Mouse (Mus musculus): ENCODE data around the gene Chic2. TPM values are rescaled to one million over a fixed set of nuclear protein-coding genes. Genes with fewer than 3 reads are reported as not detected.

Chic2 gene
- 36.2 and 40.3 TPM in 2 replicates for polyA plus RNA-seq (2016; fragmentation: Nextera tagmentation; extraction: Ambion mirVana)

GRCm38 (mm10) chr5:75044310-75044904 is at the start of gene Chic2:
Gene Chic2 (minus strand): TSS chr5:75044774.
- H3K9me3 ChIP-seq: no peaks in the 10 kb centered on the region
- H3K36me3 ChIP-seq (replicated peaks): peaks cover 17% of the 10 kb centered on the region
- H3K27ac ChIP-seq (replicated peaks): peak within 1 kb of the TSS; percentile 99
- peaks cover 14% of the 10 kb centered on the region for H3K27me3 ChIP-seq (replicated peaks; ENCODE audit: low read depth, poor library complexity, severe bottlenecking)
- peak; percentile 91 for DNase-seq (ENCODE audit: low spot score)
- peaks cover 15% of the 10 kb centered on the region for H3K4me1 ChIP-seq
- H3K4me3 ChIP-seq: peak within 1 kb of the TSS; percentile 96
- 0% methylated on average over 85 of the region's 90 CpGs for WGBS

- peaks cover 27% of the 10 kb centered on the region for H3K4me1 ChIP-seq
- 10% methylated on average over 4 of the region's 4 CpGs for WGBS
- H3K27me3 ChIP-seq (replicated peaks; ENCODE audit: low read depth, poor library complexity, severe bottlenecking): peaks cover 94% of the 10 kb centered on the region
- H3K9me3 ChIP-seq: no peaks in the 10 kb centered on the region
- H3K36me3 ChIP-seq (replicated peaks): no peaks in the 10 kb centered on the region
- H3K27ac ChIP-seq (replicated peaks): no peak overlapping the region
- DNase-seq (ENCODE audit: low spot score): no peak
- no peak overlapping the region for H3K4me3 ChIP-seq
Observed at GRCm38 (mm10) chr5:75085906-75086305, 41.3 kb upstream of the Chic2 start.

- H3K27ac ChIP-seq (replicated peaks): no peak overlapping the region
- WGBS: 1% methylated on average over 17 of the region's 17 CpGs
- peaks cover 27% of the 10 kb centered on the region for H3K4me1 ChIP-seq
- peak overlapping the region; percentile 35; the same call in 1 of the 2 replicates for H3K4me3 ChIP-seq
- DNase-seq (ENCODE audit: low spot score): peak; percentile 37
- no peaks in the 10 kb centered on the region for H3K36me3 ChIP-seq (replicated peaks)
- H3K9me3 ChIP-seq: no peaks in the 10 kb centered on the region
- peaks cover 98% of the 10 kb centered on the region for H3K27me3 ChIP-seq (replicated peaks; ENCODE audit: low read depth, poor library complexity, severe bottlenecking)
Observed at GRCm38 (mm10) chr5:75085521-75085875, 40.9 kb upstream of the Chic2 start.

GRCm38 (mm10) chr5:75084871-75085520 is 40.4 kb upstream of the Chic2 start:
- no peak overlapping the region; the same call in 1 of the 2 replicates for H3K27ac ChIP-seq (replicated peaks)
- WGBS: under 1% methylated on average over 25 of the region's 25 CpGs
- H3K9me3 ChIP-seq: no peaks in the 10 kb centered on the region
- peak overlapping the region; percentile 35; the same call in 1 of the 2 replicates for H3K4me3 ChIP-seq
- peak; percentile 27 for DNase-seq (ENCODE audit: low spot score)
- H3K4me1 ChIP-seq: peaks cover 27% of the 10 kb centered on the region
- peaks cover 100% of the 10 kb centered on the region for H3K27me3 ChIP-seq (replicated peaks; ENCODE audit: low read depth, poor library complexity, severe bottlenecking)
- H3K36me3 ChIP-seq (replicated peaks): no peaks in the 10 kb centered on the region

GRCm38 (mm10) chr5:75084393-75084870 is 39.9 kb upstream of the Chic2 start:
- Histone ChIP-seq H3K4me3 (no peak overlapping the region), H3K36me3 (replicated peaks) (no peaks in the 10 kb centered on the region), H3K27me3 (replicated peaks; ENCODE audit: low read depth, poor library complexity, severe bottlenecking) (peaks cover 100% of the 10 kb centered on the region), H3K4me1 (peaks cover 29% of the 10 kb centered on the region), H3K9me3 (no peaks in the 10 kb centered on the region), H3K27ac (replicated peaks) (no peak overlapping the region)
- DNase-seq (ENCODE audit: low spot score): no peak
- WGBS: 3% methylated on average over 8 of the region's 8 CpGs

GRCm38 (mm10) chr5:75083591-75084392 is 39.2 kb upstream of the Chic2 start:
- H3K27me3 ChIP-seq (replicated peaks; ENCODE audit: low read depth, poor library complexity, severe bottlenecking): peaks cover 100% of the 10 kb centered on the region
- no peaks in the 10 kb centered on the region for H3K9me3 ChIP-seq
- peak; percentile 42 for DNase-seq (ENCODE audit: low spot score)
- no peaks in the 10 kb centered on the region for H3K36me3 ChIP-seq (replicated peaks)
- 1% methylated on average over 27 of the region's 27 CpGs for WGBS
- H3K4me3 ChIP-seq: no peak overlapping the region
- peaks cover 30% of the 10 kb centered on the region for H3K4me1 ChIP-seq
- no peak overlapping the region for H3K27ac ChIP-seq (replicated peaks)

- peaks cover 100% of the 10 kb centered on the region for H3K27me3 ChIP-seq (replicated peaks; ENCODE audit: low read depth, poor library complexity, severe bottlenecking)
- H3K36me3 ChIP-seq (replicated peaks): no peaks in the 10 kb centered on the region
- H3K9me3 ChIP-seq: no peaks in the 10 kb centered on the region
- H3K27ac ChIP-seq (replicated peaks): no peak overlapping the region
- peaks cover 30% of the 10 kb centered on the region for H3K4me1 ChIP-seq
- WGBS: 0% methylated on average over 14 of the region's 14 CpGs
- 0 out of 2 replicates have a peak overlapping the region, but pooled peaks have one; percentile 1 for H3K4me3 ChIP-seq
- peak; percentile 49 for DNase-seq (ENCODE audit: low spot score)
Observed at GRCm38 (mm10) chr5:75083061-75083460, 38.5 kb upstream of the Chic2 start.

- H3K27me3 ChIP-seq (replicated peaks; ENCODE audit: low read depth, poor library complexity, severe bottlenecking): peaks cover 100% of the 10 kb centered on the region
- H3K36me3 ChIP-seq (replicated peaks): no peaks in the 10 kb centered on the region
- WGBS: 4% methylated on average over 6 of the region's 6 CpGs
- no peaks in the 10 kb centered on the region for H3K9me3 ChIP-seq
- no peak overlapping the region for H3K4me3 ChIP-seq
- H3K4me1 ChIP-seq: peaks cover 30% of the 10 kb centered on the region
- no peak overlapping the region for H3K27ac ChIP-seq (replicated peaks)
- peak; percentile 19 for DNase-seq (ENCODE audit: low spot score)
Observed at GRCm38 (mm10) chr5:75082439-75082838, 37.9 kb upstream of the Chic2 start.

- no peak overlapping the region for H3K4me3 ChIP-seq
- H3K27ac ChIP-seq (replicated peaks): no peak overlapping the region
- under 1% methylated on average over 7 of the region's 7 CpGs for WGBS
- peaks cover 36% of the 10 kb centered on the region for H3K4me1 ChIP-seq
- H3K9me3 ChIP-seq: no peaks in the 10 kb centered on the region
- no peaks in the 10 kb centered on the region for H3K36me3 ChIP-seq (replicated peaks)
- DNase-seq (ENCODE audit: low spot score): peak; percentile 62
- peaks cover 100% of the 10 kb centered on the region for H3K27me3 ChIP-seq (replicated peaks; ENCODE audit: low read depth, poor library complexity, severe bottlenecking)
Observed at GRCm38 (mm10) chr5:75079564-75079963, 35.0 kb upstream of the Chic2 start.

- peak; percentile 60 for DNase-seq (ENCODE audit: low spot score)
- Histone ChIP-seq H3K27me3 (replicated peaks; ENCODE audit: low read depth, poor library complexity, severe bottlenecking) (peaks cover 100% of the 10 kb centered on the region), H3K9me3 (no peaks in the 10 kb centered on the region), H3K27ac (replicated peaks) (no peak overlapping the region), H3K4me3 (peak overlapping the region; percentile 47; the same call in 1 of the 2 replicates), H3K36me3 (replicated peaks) (no peaks in the 10 kb centered on the region), H3K4me1 (peaks cover 29% of the 10 kb centered on the region)
- WGBS: 1% methylated on average over 19 of the region's 19 CpGs
Observed at GRCm38 (mm10) chr5:75077051-75077380, 32.4 kb upstream of the Chic2 start.

GRCm38 (mm10) chr5:75076326-75077050 is 31.9 kb upstream of the Chic2 start:
- H3K9me3 ChIP-seq: no peaks in the 10 kb centered on the region
- no peak overlapping the region; the same call in 1 of the 2 replicates for H3K27ac ChIP-seq (replicated peaks)
- WGBS: 1% methylated on average over 17 of the region's 17 CpGs
- H3K4me1 ChIP-seq: peaks cover 33% of the 10 kb centered on the region
- H3K4me3 ChIP-seq: peak overlapping the region; percentile 47
- DNase-seq (ENCODE audit: low spot score): peak; percentile 50
- H3K36me3 ChIP-seq (replicated peaks): no peaks in the 10 kb centered on the region
- H3K27me3 ChIP-seq (replicated peaks; ENCODE audit: low read depth, poor library complexity, severe bottlenecking): peaks cover 100% of the 10 kb centered on the region

GRCm38 (mm10) chr5:75075383-75075941 is 30.9 kb upstream of the Chic2 start, which contains the start of gene Gsx2:
Gene Gsx2 (plus strand): TSS chr5:75075601.
- DNase-seq (ENCODE audit: low spot score): peak; percentile 63
- peaks cover 40% of the 10 kb centered on the region for H3K4me1 ChIP-seq

More at GRCm38 (mm10) chr5:75075383-75075941, 30.9 kb upstream of the Chic2 start, which contains the start of gene Gsx2:
- WGBS: under 1% methylated on average over 41 of the region's 41 CpGs
- Histone ChIP-seq H3K9me3 (no peaks in the 10 kb centered on the region), H3K4me3 (peak within 1 kb of the TSS; percentile 47), H3K36me3 (replicated peaks) (no peaks in the 10 kb centered on the region), H3K27me3 (replicated peaks; ENCODE audit: low read depth, poor library complexity, severe bottlenecking) (peaks cover 100% of the 10 kb centered on the region), H3K27ac (replicated peaks) (peak within 1 kb of the TSS; percentile 8; the same call in 1 of the 2 replicates)
